Mouse (Mus musculus) heart, embryonic 15.5 days (tissue): ENCODE data around the gene Natd1. TPM values are rescaled to one million over a fixed set of nuclear protein-coding genes. Genes with fewer than 3 reads are reported as not detected.

Source experiments
- ATAC-seq: fragments of 200-750 bp; cut with Nextera tagmentation; replicated peaks from 2 replicates; pipeline ENCODE4 v1.8.0; 2017; ENCODE audit warnings: low read depth, moderate TSS enrichment; ENCODE audit not compliant: insufficient number of reproducible peaks, insufficient read depth, low FRiP score
- H3K27ac ChIP-seq: fragments of 300-500 bp; sonication (generic); 2 replicates; pipeline ENCODE4 v1.5.1; 2015; ENCODE audit warnings: mild to moderate bottlenecking, inconsistent platforms
- H3K27me3 ChIP-seq: fragments of 300-500 bp; sonication (generic); 2 replicates; pipeline ENCODE4 v1.6.1; 2015; ENCODE audit warnings: inconsistent platforms
- H3K36me3 ChIP-seq: fragments of 300-500 bp; sonication (generic); 2 replicates; pipeline ENCODE4 v1.6.1; 2015; ENCODE audit warnings: mild to moderate bottlenecking, inconsistent platforms
- H3K4me1 ChIP-seq: fragments of 300-500 bp; sonication (generic); replicated peaks from 2 replicates; pipeline ENCODE4 v1.6.1; 2015; ENCODE audit warnings: inconsistent platforms
- H3K4me2 ChIP-seq: fragments of 300-500 bp; sonication (generic); 2 replicates; pipeline ENCODE4 v1.6.1; 2015; ENCODE audit warnings: inconsistent platforms, mild to moderate bottlenecking, moderate library complexity
- H3K4me3 ChIP-seq: fragments of 300-500 bp; sonication (generic); 2 replicates; pipeline ENCODE4 v1.5.1; 2015; ENCODE audit warnings: mild to moderate bottlenecking, inconsistent platforms
- H3K9ac ChIP-seq: fragments of 300-500 bp; sonication (generic); 2 replicates; pipeline ENCODE4 v1.6.1; 2015; ENCODE audit warnings: mild to moderate bottlenecking, inconsistent platforms
- H3K9me3 ChIP-seq: fragments of 300-500 bp; sonication (generic); replicated peaks from 2 replicates; pipeline ENCODE4 v1.6.1; 2016; ENCODE audit warnings: inconsistent platforms
- WGBS: fragments of 180-500 bp; shearing (Covaris S2); methylation state at CpG from one replicate; pipeline ENCODE4 v1.1.7; 2015; ENCODE audit warnings: mixed read lengths; 5-methylcytosine and 5-hydroxymethylcytosine counted together
- polyA plus RNA-seq: library from polyadenylated mRNA; unstranded; fragments of >200 nt; fragmentation: Nextera tagmentation; extraction: Ambion mirVana; gene quantifications from 2 replicates; pipeline ENCODE4 v1.2.1, GENCODE M21; 2015

Natd1 gene
- polyA plus RNA-seq: 11.9 and 22.3 TPM in 2 replicates

GRCm38 (mm10) chr11:60914491-60914890 lies at the start of gene Natd1:
Gene Natd1, minus strand, starts transcription at chr11:60914750.
- Histone ChIP-seq H3K9ac (peak within 1 kb of the TSS; percentile 88), H3K9me3 (no peaks in the 10 kb centered on the region), H3K36me3 (no peaks in the 10 kb centered on the region), H3K4me3 (peak within 1 kb of the TSS; percentile 94), H3K27me3 (no peaks in the 10 kb centered on the region), H3K4me2 (peak within 1 kb of the TSS; percentile 79), H3K27ac (peak within 1 kb of the TSS; percentile 86), H3K4me1 (peaks cover 28% of the 10 kb centered on the region)
- ATAC-seq: no peak
- 21% methylated on average over 7 of the region's 7 CpGs for WGBS

- ATAC-seq: no peak
- no peaks in the 10 kb centered on the region for H3K27me3 ChIP-seq
- no peak overlapping the region for H3K4me2 ChIP-seq
- H3K4me1 ChIP-seq: no peaks in the 10 kb centered on the region
- 82% methylated on average over 5 of the region's 5 CpGs for WGBS
- H3K36me3 ChIP-seq: no peaks in the 10 kb centered on the region
- H3K9me3 ChIP-seq: no peaks in the 10 kb centered on the region
- H3K9ac ChIP-seq: no peak overlapping the region
- no peak overlapping the region for H3K4me3 ChIP-seq
- H3K27ac ChIP-seq: no peak overlapping the region
Observed at GRCm38 (mm10) chr11:60962709-60963108, 48.2 kb upstream of the Natd1 start.

GRCm38 (mm10) chr11:60961176-60961575 lies 46.6 kb upstream of the Natd1 start:
- 78% methylated on average over 1 of the region's 1 CpGs for WGBS
- H3K9ac ChIP-seq: no peak overlapping the region
- no peak overlapping the region for H3K4me3 ChIP-seq
- no peak overlapping the region for H3K4me2 ChIP-seq
- no peaks in the 10 kb centered on the region for H3K27me3 ChIP-seq
- H3K4me1 ChIP-seq: no peaks in the 10 kb centered on the region
- H3K9me3 ChIP-seq: no peaks in the 10 kb centered on the region
- no peak overlapping the region for H3K27ac ChIP-seq
- no peak for ATAC-seq
- no peaks in the 10 kb centered on the region for H3K36me3 ChIP-seq

- ATAC-seq: no peak
- Histone ChIP-seq H3K4me2 (no peak overlapping the region), H3K4me3 (no peak overlapping the region), H3K27me3 (no peaks in the 10 kb centered on the region), H3K36me3 (no peaks in the 10 kb centered on the region), H3K9me3 (no peaks in the 10 kb centered on the region), H3K27ac (no peak overlapping the region), H3K4me1 (peaks cover 7% of the 10 kb centered on the region), H3K9ac (no peak overlapping the region)
- WGBS: 88% methylated on average over 4 of the region's 4 CpGs
Observed at GRCm38 (mm10) chr11:60958948-60959347, 44.4 kb upstream of the Natd1 start.

- 83% methylated on average over 9 of the region's 9 CpGs for WGBS
- H3K36me3 ChIP-seq: peaks cover 15% of the 10 kb centered on the region; the same call in 1 of the 2 replicates
- H3K9ac ChIP-seq: no peak overlapping the region
- H3K4me3 ChIP-seq: no peak overlapping the region
- H3K4me2 ChIP-seq: no peak overlapping the region
- H3K27me3 ChIP-seq: no peaks in the 10 kb centered on the region
- H3K9me3 ChIP-seq: no peaks in the 10 kb centered on the region
- ATAC-seq: no peak
- no peak overlapping the region for H3K27ac ChIP-seq
- H3K4me1 ChIP-seq: peaks cover 13% of the 10 kb centered on the region
Observed at GRCm38 (mm10) chr11:60955621-60956383, 41.3 kb upstream of the Natd1 start.

GRCm38 (mm10) chr11:60954255-60955104 lies 39.9 kb upstream of the Natd1 start:
- WGBS: 60% methylated on average over 10 of the region's 10 CpGs
- Histone ChIP-seq H3K9me3 (no peaks in the 10 kb centered on the region), H3K4me3 (no peak overlapping the region), H3K36me3 (peaks cover 21% of the 10 kb centered on the region; the same call in 1 of the 2 replicates), H3K4me1 (peaks cover 13% of the 10 kb centered on the region), H3K9ac (no peak overlapping the region), H3K4me2 (peak overlapping the region; percentile 24), H3K27me3 (no peaks in the 10 kb centered on the region), H3K27ac (no peak overlapping the region)
- peak; percentile 8; the same call in 1 of the 2 replicates for ATAC-seq

GRCm38 (mm10) chr11:60953803-60954202 lies 39.3 kb upstream of the Natd1 start:
- no peak overlapping the region for H3K9ac ChIP-seq
- H3K27me3 ChIP-seq: no peaks in the 10 kb centered on the region
- H3K4me1 ChIP-seq: peaks cover 13% of the 10 kb centered on the region
- ATAC-seq: peak; percentile 95
- H3K9me3 ChIP-seq: no peaks in the 10 kb centered on the region
- H3K36me3 ChIP-seq: peaks cover 23% of the 10 kb centered on the region; the same call in 1 of the 2 replicates
- no peak overlapping the region for H3K27ac ChIP-seq
- 2% methylated on average over 15 of the region's 15 CpGs for WGBS
- H3K4me2 ChIP-seq: peak overlapping the region; percentile 24
- no peak overlapping the region for H3K4me3 ChIP-seq

GRCm38 (mm10) chr11:60952986-60953385 lies 38.4 kb upstream of the Natd1 start:
- no peaks in the 10 kb centered on the region for H3K9me3 ChIP-seq
- H3K9ac ChIP-seq: no peak overlapping the region
- 87% methylated on average over 6 of the region's 6 CpGs for WGBS
- peaks cover 13% of the 10 kb centered on the region for H3K4me1 ChIP-seq
- H3K27me3 ChIP-seq: no peaks in the 10 kb centered on the region
- no peak overlapping the region for H3K4me3 ChIP-seq
- H3K4me2 ChIP-seq: no peak overlapping the region
- peaks cover 23% of the 10 kb centered on the region; the same call in 1 of the 2 replicates for H3K36me3 ChIP-seq
- no peak overlapping the region for H3K27ac ChIP-seq
- ATAC-seq: no peak

- no peaks in the 10 kb centered on the region for H3K27me3 ChIP-seq
- H3K4me1 ChIP-seq: peaks cover 13% of the 10 kb centered on the region
- H3K9ac ChIP-seq: no peak overlapping the region
- no peak overlapping the region for H3K4me2 ChIP-seq
- no peaks in the 10 kb centered on the region for H3K9me3 ChIP-seq
- ATAC-seq: no peak
- WGBS: 83% methylated on average over 3 of the region's 3 CpGs
- peaks cover 28% of the 10 kb centered on the region; the same call in 1 of the 2 replicates for H3K36me3 ChIP-seq
- H3K27ac ChIP-seq: no peak overlapping the region
- no peak overlapping the region for H3K4me3 ChIP-seq
Observed at GRCm38 (mm10) chr11:60952362-60952761, 37.8 kb upstream of the Natd1 start.

- WGBS: 91% methylated on average over 5 of the region's 5 CpGs
- no peaks in the 10 kb centered on the region for H3K27me3 ChIP-seq
Observed at GRCm38 (mm10) chr11:60951896-60952295, 37.3 kb upstream of the Natd1 start.

GRCm38 (mm10) chr11:60945003-60945402 lies 30.5 kb upstream of the Natd1 start:
- no peak overlapping the region for H3K9ac ChIP-seq
- H3K27ac ChIP-seq: no peak overlapping the region
- H3K36me3 ChIP-seq: peaks cover 44% of the 10 kb centered on the region
- no peak overlapping the region for H3K4me2 ChIP-seq
- no peaks in the 10 kb centered on the region for H3K27me3 ChIP-seq
- ATAC-seq: no peak
- peaks cover 26% of the 10 kb centered on the region for H3K4me1 ChIP-seq
- H3K9me3 ChIP-seq: no peaks in the 10 kb centered on the region
- 80% methylated on average over 4 of the region's 4 CpGs for WGBS
- no peak overlapping the region for H3K4me3 ChIP-seq

More at GRCm38 (mm10) chr11:60951896-60952295, 37.3 kb upstream of the Natd1 start:
- Histone ChIP-seq H3K9ac (no peak overlapping the region), H3K36me3 (peaks cover 33% of the 10 kb centered on the region), H3K4me1 (peaks cover 13% of the 10 kb centered on the region), H3K27ac (no peak overlapping the region), H3K4me2 (no peak overlapping the region), H3K9me3 (no peaks in the 10 kb centered on the region), H3K4me3 (no peak overlapping the region)
- ATAC-seq: no peak
